Mouse (Mus musculus) midbrain, embryonic 14.5 days (tissue): ENCODE results near the gene Pfn2. TPM values are rescaled to one million over a fixed set of nuclear protein-coding genes. Genes with fewer than 3 reads are reported as not detected.
"Not testable (repeated sequence)": the region's sequence is repeated elsewhere in the genome, so short reads cannot be mapped to it uniquely, and the experiment has no call there.

ENCODE experiments used
- ATAC-seq: fragments of 200-750 bp; cut with Nextera tagmentation; 2 replicates; pipeline ENCODE4 v1.8.0; 2017; ENCODE audit warnings: moderate number of reproducible peaks, moderate library complexity; ENCODE audit not compliant: low FRiP score, low TSS enrichment
- DNase-seq: peaks from one replicate; pipeline ENCODE4 v3.0.0-alpha.2; 2015
- H3K27ac ChIP-seq: fragments of 300-500 bp; sonication (generic); replicated peaks from 2 replicates; pipeline ENCODE4 v1.5.1; 2014; ENCODE audit warnings: mild to moderate bottlenecking, low read depth, low read length, moderate library complexity
- H3K27me3 ChIP-seq: fragments of 300-500 bp; sonication (generic); 2 replicates; pipeline ENCODE4 v1.6.1; 2014; ENCODE audit warnings: low read length, control low read depth, mixed read lengths; ENCODE audit not compliant: control insufficient read depth, insufficient read depth
- H3K36me3 ChIP-seq: fragments of 300-500 bp; sonication (generic); 2 replicates; pipeline ENCODE4 v1.6.1; 2014; ENCODE audit warnings: low read length, control low read depth; ENCODE audit not compliant: control insufficient read depth, insufficient read depth
- H3K4me1 ChIP-seq: fragments of 300-500 bp; sonication (generic); 2 replicates; pipeline ENCODE4 v1.6.1; 2014; ENCODE audit warnings: mild to moderate bottlenecking, antibody characterized with exemption, low read length, control low read depth; ENCODE audit not compliant: control insufficient read depth, insufficient read depth
- H3K4me2 ChIP-seq: fragments of 300-500 bp; sonication (generic); 2 replicates; pipeline ENCODE4 v1.6.1; 2014; ENCODE audit warnings: mild to moderate bottlenecking, low read length, moderate library complexity
- H3K4me3 ChIP-seq: fragments of 300-500 bp; sonication (generic); replicated peaks from 2 replicates; pipeline ENCODE4 v1.5.1; 2014; ENCODE audit warnings: low read depth, low read length
- H3K9ac ChIP-seq: fragments of 300-500 bp; sonication (generic); replicated peaks from 2 replicates; pipeline ENCODE4 v1.6.1; 2014; ENCODE audit warnings: mild to moderate bottlenecking, low read length, moderate library complexity
- H3K9me3 ChIP-seq: fragments of 300-500 bp; sonication (generic); 2 replicates; pipeline ENCODE4 v1.6.1; 2016; ENCODE audit warnings: low read length, control low read depth, mixed read lengths; ENCODE audit not compliant: control insufficient read depth
- WGBS: fragments of 180-500 bp; shearing (Covaris S2); extraction: QIAGEN DNeasy Blood & Tissue Kit; methylation state at CpG from one replicate; pipeline ENCODE4 v1.1.7; 2014; 5-methylcytosine and 5-hydroxymethylcytosine counted together
- polyA plus RNA-seq: library from polyadenylated mRNA; unstranded; fragments of >200 nt; fragmentation: Nextera tagmentation; extraction: Ambion mirVana; gene quantifications from 2 replicates; pipeline ENCODE4 v1.2.1, GENCODE M21; 2014

The Pfn2 gene
- polyA plus RNA-seq, 1 experiment from 2014 or later = 670 TPM

GRCm38 (mm10) chr3:57825866-57826265 lies 22.0 kb downstream of the Pfn2 start:
- H3K36me3 ChIP-seq = peaks cover 13% of the 10 kb centered on the region
- ATAC-seq (no peak), DNase-seq (no peak)
- no peak overlapping the region for H3K4me2 ChIP-seq
- WGBS = 74% methylated on average over 3 of the region's 3 CpGs
- H3K27me3 ChIP-seq = no peaks in the 10 kb centered on the region
- no peak overlapping the region for H3K4me3 ChIP-seq
- no peaks in the 10 kb centered on the region for H3K9me3 ChIP-seq
- no peak overlapping the region for H3K9ac ChIP-seq
- H3K27ac ChIP-seq = no peak overlapping the region
- no peaks in the 10 kb centered on the region for H3K4me1 ChIP-seq

DNA sequence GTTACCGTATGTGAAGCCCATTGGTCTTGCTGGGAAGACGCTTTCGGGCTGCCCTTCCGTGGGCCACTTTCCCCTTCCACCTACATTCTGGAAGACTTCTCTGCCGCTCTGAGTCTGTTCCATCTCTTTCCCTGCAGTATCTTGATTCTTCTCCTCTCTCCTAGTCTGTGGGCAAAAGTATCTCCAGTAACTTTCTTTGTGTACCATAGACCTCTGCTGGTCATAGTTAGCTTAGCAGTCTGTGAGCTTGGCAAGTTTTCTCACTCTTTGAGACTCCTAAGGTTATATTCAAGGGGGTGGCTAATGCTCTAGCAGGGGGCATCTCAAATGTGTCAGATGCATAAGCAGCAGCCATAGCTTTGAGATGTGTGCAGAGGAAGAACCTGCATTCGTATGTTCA lies 32.4 kb downstream of the Pfn2 start:
- Histone ChIP-seq H3K27me3 (no peaks in the 10 kb centered on the region), H3K9ac (no peak overlapping the region), H3K4me3 (no peak overlapping the region), H3K9me3 (no peaks in the 10 kb centered on the region), H3K36me3 (no peaks in the 10 kb centered on the region), H3K4me2 (no peak overlapping the region), H3K4me1 (no peaks in the 10 kb centered on the region), H3K27ac (no peak overlapping the region)
- WGBS = 84% methylated on average over 6 of the region's 6 CpGs
- ATAC-seq (peak; percentile 20; the same call in 1 of the 2 replicates), DNase-seq (peak; percentile 54)

DNA sequence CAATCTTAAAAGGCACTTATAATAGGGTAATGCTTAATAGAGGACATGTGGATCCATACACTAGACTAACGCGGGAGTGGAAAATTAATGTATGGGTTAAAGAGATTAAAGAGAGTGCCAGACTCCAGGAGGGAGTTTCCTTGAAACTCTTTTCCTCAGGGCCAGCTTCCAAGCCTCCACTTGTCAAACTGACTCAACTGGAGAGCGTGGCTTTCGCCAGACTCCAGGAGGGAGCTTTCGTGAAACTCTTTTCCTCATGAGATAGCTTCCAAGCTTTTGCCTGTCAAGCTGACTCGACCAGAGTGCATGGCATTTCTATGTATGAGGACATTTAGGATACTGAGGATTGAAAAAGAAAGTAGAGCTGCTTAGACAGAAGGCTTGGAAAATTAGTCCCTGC lies 52.8 kb downstream of the Pfn2 start:
- not testable (repeated sequence) for H3K4me3 ChIP-seq, H3K4me1 ChIP-seq, H3K27ac ChIP-seq, H3K9me3 ChIP-seq, H3K27me3 ChIP-seq, H3K9ac ChIP-seq, ATAC-seq, H3K36me3 ChIP-seq, H3K4me2 ChIP-seq
- DNase-seq = peak; percentile 6
- 34% methylated on average over 6 of the region's 6 CpGs for WGBS

Other genes starting within 250 kb of the Pfn2 start
- 82.8 and 85.1 TPM in 2 replicates for gene Commd2, start 196.4 kb downstream of the Pfn2 start, polyA plus RNA-seq
- gene Ankub1, start 155.3 kb downstream of the Pfn2 start, polyA plus RNA-seq = 0.12 and 0.16 TPM in 2 replicates
- gene Rnf13, start 112.0 kb downstream of the Pfn2 start, polyA plus RNA-seq = 73.1 and 77.4 TPM in 2 replicates